Mouse (Mus musculus) thymus, adult 18-20 months (tissue): ENCODE measurements at regions not wholly inside any gene's neighbourhood (a gene's known extent, or its start where the extent isn't known, plus 50 kb on each side); places are given as distances from the start of the nearest gene placed in this dataset.
"Not testable (repeated sequence)": the region's sequence is repeated elsewhere in the genome, so short reads cannot be mapped to it uniquely, and the experiment has no call there.

ENCODE experiments used
- DNase-seq, 2 experiments: peaks; one replicate each; pipeline ENCODE4 v3.0.0; 2022; ENCODE audit warnings: mixed read lengths in 2 of 2

GRCm38 (mm10) chr4:53261556-53262140 is 102.0 kb upstream of the Abca1 start:
- DNase-seq, result no peak

GRCm38 (mm10) chr4:53258975-53259374 is 99.3 kb upstream of the Abca1 start:
- DNase-seq, result no peak

- no peak for DNase-seq
Observed at GRCm38 (mm10) chr4:53256996-53257395, 97.3 kb upstream of the Abca1 start.

DNA sequence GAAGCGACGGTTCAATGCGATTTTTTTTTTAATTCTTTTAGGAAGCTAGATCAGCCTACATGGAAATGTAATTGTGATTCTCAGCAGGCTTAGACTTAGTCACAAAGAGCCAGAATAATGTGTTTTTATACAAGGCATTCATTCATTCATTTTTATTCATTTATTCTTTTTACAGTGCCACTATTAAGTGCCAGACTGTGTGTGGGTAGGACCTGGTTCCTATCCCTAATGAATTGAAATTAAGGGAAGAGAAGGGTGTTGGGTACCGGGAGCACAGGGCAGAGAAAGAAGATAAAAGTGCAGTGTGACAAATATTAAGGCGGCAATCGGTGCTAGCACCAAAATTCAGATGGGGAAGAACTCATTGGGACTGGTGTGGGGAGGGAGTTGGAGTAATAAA is 94.8 kb upstream of the Abca1 start:
- DNase-seq, result no peak

DNA sequence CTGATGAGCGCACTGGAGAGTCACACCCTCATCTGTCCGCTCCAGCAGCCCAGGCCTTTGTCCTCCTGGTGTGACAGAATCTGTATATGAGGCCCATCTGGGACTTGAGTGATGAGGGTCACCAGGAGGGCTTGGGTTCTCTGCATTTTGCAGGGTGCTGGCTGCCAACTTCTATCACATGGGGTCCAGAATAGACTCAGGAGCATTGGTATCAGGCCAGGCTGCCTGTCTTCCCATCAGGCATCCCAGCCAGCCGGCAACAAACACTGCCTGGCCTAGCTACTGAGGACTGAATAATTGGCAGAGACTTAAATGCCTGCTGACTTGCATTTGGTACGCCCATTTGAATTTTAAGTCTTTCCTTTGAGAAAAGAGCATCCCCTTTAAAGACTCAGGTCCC is 94.0 kb upstream of the Abca1 start:
- DNase-seq, result no peak

DNA sequence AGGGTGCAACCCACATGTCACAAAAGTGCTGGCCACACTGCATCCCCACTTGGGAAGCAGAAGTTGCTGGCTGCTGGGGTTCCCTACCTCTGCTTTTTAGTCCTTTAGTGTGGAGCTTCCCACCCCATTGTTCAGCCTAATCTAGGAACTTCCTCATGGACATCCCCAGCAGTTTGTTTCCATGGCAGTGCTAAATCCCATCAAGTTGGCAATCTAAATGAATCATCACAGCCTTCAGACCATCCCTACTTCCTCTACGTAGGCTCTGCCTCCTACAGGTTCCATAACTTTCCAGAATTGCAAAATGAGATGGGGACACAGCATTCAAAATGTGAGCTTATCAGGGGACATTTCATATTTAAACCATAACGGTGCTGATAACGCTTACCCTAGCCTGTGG is 90.6 kb upstream of the Abca1 start:
- DNase-seq, result no peak

- no peak for DNase-seq
Observed at GRCm38 (mm10) chr4:53246083-53246747, 86.5 kb upstream of the Abca1 start.

GRCm38 (mm10) chr4:53245553-53245952 is 85.9 kb upstream of the Abca1 start:
- DNase-seq, result no peak

- DNase-seq, result not testable (repeated sequence)
Observed at GRCm38 (mm10) chr4:53243473-53243872, 83.8 kb upstream of the Abca1 start.

DNA sequence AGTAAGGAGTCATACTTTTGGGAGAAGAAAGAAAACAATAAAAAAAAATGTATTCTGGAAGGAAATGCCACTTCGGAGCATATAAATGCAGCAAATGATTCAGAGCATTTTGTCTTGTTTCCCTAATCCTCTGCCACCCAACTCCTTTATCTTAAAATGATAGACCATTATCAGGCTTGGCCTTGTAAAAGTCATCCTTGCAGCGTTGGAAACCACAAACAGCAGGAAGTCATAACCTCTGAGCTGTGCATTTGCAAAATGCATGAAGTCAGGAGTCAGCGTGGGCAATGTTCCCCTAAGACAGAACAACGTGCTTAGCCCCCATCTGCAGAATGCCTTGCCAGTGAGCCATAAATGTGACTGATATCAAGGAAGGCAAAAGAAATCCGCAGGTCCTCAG is 80.2 kb upstream of the Abca1 start:
- DNase-seq, result no peak

GRCm38 (mm10) chr4:53238314-53239259 is 78.9 kb upstream of the Abca1 start:
- DNase-seq, result no peak

- DNase-seq, result no peak
Observed at GRCm38 (mm10) chr4:53235870-53236269, 76.2 kb upstream of the Abca1 start.

GRCm38 (mm10) chr4:53232436-53232835 is 72.7 kb upstream of the Abca1 start:
- DNase-seq, result no peak

DNA sequence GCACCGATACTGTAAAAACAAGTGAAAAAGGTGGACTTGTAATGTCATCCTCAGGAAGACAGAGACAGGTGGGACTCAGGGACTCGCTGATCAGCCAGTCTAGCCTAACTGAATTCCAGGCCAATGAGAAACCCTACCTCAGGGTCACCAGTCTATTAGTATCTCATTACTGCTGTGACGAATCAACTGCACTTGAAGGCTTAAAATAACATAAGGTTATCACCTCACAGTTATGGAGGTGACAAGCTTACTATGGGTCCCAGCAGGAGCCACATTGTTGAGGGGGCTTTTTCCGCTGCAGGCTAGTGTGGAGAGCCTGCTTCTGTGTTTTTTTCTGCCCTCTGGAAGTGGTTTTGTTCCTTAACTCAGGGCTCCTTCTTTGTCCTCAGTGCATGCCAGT is 72.2 kb upstream of the Abca1 start:
- DNase-seq, result no peak

DNA sequence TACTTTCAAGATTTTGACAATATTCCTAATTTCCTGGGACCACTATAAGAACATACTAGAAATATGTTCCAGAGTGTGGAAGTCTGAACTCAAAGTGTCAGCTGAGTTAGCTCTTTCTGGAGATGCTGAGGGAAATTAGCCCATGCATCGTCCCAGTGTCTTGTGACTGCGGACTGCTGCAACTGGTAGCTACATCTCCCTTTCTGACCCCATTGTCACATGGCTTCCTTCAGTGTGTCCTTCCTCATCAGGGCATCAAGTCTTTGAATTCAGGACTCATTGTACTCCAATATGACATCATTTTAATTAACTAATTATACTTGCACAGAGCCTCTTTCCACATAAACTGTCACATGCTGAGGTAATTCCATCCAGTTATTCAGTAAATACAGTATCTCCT is 71.4 kb upstream of the Abca1 start:
- no peak for DNase-seq

DNA sequence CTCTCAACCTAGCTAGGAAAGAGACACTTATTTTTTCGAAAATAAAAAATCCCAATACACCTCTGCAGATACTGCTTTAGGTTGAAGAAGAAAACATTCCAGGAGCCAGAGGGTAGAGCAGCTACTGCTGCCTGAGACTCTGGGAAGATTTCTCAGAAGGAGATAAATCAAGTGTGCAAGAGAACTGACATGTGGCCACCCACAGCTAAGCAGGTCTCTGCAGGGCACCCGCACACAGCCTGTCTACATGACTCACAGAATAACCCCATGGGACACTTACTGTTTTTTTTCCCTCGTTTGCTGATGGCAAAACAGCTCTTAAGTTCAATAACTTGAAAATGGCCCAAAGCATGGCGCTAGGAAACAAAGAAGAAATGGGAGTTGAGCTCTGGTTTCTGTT is 68.7 kb upstream of the Abca1 start:
- DNase-seq, result no peak

DNA sequence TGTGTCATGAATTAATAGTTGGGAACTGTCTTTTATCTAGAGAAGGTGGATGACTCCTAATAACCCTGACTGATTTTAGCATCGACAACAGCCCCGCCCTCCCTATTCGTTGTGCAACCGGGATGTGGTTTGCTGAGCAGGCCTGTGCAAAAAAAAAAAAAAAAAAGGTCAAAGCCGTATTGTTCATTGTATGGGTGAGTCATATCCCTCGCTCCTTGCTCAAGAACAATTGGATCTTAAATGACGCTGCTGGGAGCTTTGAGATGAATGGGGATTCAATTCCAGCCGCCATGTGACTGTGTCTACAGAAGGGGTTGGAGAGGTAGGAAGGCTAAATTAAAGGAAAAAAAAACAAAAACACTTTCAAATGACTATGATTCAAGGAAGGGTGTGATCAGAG is 68.1 kb upstream of the Abca1 start:
- DNase-seq, result no peak

- no peak for DNase-seq
Observed at GRCm38 (mm10) chr4:53227071-53227470, 67.4 kb upstream of the Abca1 start.

GRCm38 (mm10) chr4:53226376-53226775 is 66.7 kb upstream of the Abca1 start:
- DNase-seq, result no peak

- DNase-seq, result no peak
Observed at GRCm38 (mm10) chr4:53223379-53223778, 63.7 kb upstream of the Abca1 start.

DNA sequence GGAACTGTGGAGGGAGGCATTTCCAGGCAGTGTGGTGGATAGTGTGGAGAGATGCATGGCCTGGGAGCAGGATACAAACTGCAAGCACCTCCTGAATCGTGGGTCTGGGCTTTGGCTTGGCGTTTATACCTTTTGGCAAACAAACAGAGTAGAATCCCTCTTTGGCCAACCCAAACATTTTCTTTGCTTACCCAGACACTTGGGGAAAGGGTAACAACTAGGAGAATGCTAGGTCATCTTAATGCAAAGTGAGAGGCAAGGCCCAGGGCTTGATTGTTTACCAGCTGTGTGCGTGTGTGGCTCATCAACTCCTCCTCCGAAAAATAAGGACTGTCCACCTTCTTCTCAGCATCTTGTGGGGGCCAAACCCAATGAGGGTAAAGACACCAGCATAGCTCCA is 61.1 kb upstream of the Abca1 start:
- DNase-seq, result no peak

DNA sequence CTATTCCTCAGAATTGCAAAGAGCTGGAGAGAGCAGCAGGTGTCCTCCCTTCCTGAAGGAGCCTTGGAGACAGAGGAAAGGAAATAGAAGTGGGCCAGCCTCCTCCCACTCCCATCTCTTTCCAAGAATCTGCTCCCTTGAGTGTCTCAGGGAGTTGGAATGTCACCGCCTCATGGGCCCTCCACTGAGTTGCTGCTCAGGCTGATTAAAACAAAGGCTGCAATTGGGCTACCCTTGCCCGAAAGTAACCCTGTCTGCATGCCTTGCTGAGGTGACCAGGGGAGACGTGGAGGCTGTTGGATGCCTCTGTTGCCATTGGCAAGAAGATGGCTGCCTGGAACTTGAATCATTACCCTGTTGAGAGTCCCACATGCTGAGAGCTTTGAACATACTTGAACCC is 59.7 kb upstream of the Abca1 start:
- DNase-seq, result no peak

GRCm38 (mm10) chr4:53218752-53219151 is 59.1 kb upstream of the Abca1 start:
- DNase-seq, result no peak

- no peak for DNase-seq
Observed at GRCm38 (mm10) chr4:53218291-53218640, 58.6 kb upstream of the Abca1 start.
